Mouse (Mus musculus): ENCODE measurements around the gene Stx1a.

- TF ChIP-seq CTCF (IDR thresholded peaks at IDR 0.05; ENCODE audit: low read depth, low read length) (no peak), POLR2A (IDR thresholded peaks at IDR 0.05; ENCODE audit: extremely low read depth, insufficient read depth, low read length) (no peak)
Measured at GRCm38 (mm10) chr5:134974921-134975320, 48.4 kb upstream of the Stx1a start.
